24 mouse cellular contexts compared by ENCODE assay signal in the genomic region with DNA sequence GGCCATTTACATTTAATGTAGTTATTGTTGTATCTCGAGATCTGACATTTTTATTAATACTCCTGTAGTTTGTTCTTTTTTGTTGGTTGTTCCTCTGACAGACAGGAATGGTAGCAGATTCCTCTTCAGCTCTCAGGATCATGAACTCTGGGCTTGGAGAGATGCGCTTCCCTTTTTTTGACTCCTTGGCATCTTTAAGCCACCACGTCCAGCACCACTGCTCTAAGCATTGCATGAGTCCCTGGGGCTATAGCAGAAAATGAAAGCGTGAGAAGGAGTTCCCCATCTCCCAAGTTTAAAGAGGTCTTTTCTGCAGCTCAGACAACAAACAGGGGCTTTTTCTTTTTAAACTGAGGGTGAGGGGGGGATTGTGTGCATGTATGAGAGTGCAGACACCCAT. TPM values are rescaled to one million over a fixed set of nuclear protein-coding genes. Genes with fewer than 3 reads are reported as not detected.
DNase-seq lines count a peak whose midpoint lies in the region; ATAC-seq and TF ChIP-seq lines count a peak whose summit lies in the region.
"Had no signal": no experiment of that assay in that cellular context is flagged by ENCODE, and none has a peak within 500 bp of the region (broad histone marks: within the 10 kb centered on the region; RNA-seq: fewer than 3 reads in every experiment).

No protein-coding gene starts in this region.

- H3K4me2 ChIP-seq in liver, postnatal 0 days (ENCODE audit: low read depth, low read length), result 0 out of 2 replicates have a peak overlapping the region, but pooled peaks have one; percentile 22
- no peak overlapping the region for H3K4me2 ChIP-seq in liver, embryonic 12.5 days
- H3K4me2 ChIP-seq: embryonic facial prominence, embryonic 12.5 days; forebrain, embryonic 13.5 days had no signal

- 67% methylated on average over 4 of the region's 4 CpGs for WGBS in liver, postnatal 0 days (ENCODE audit: insufficient replicate concordance)
- 71% methylated on average over 4 of the region's 4 CpGs for WGBS in liver, embryonic 12.5 days (ENCODE audit: insufficient replicate concordance)
- WGBS in macrophage (ENCODE audit: missing documents), result 31% methylated on average over 4 of the region's 4 CpGs
- 85% methylated on average over 4 of the region's 4 CpGs for WGBS in heart, embryonic 10.5 days

- intact Hi-C loops in left cerebral cortex, postnatal 4 days (cut with DNase I), result no loop called here

- H3K27ac ChIP-seq in liver, postnatal 0 days (ENCODE audit: low read depth), result peak overlapping the region; percentile 29; the same call in 1 of the 2 replicates
- no peak overlapping the region for H3K27ac ChIP-seq in liver, embryonic 12.5 days
- peak overlapping the region; percentile 63 for H3K27ac ChIP-seq in macrophage
- no peak overlapping the region for H3K27ac ChIP-seq in heart, embryonic 10.5 days
- H3K27ac ChIP-seq: embryonic facial prominence, embryonic 10.5 days; embryonic facial prominence, embryonic 12.5 days; forebrain, embryonic 13.5 days had no signal

- no peak for ATAC-seq in liver, postnatal 0 days
- no peak for ATAC-seq in liver, embryonic 12.5 days
- peak; percentile 24 for ATAC-seq in common myeloid progenitor, adult 5-6 weeks (replicated peaks; ENCODE audit: low read depth, poor library complexity, severe bottlenecking)
- ATAC-seq in megakaryocyte progenitor cell, adult 5-6 weeks (replicated peaks; ENCODE audit: poor library complexity), result 0 out of 2 replicates have a peak, but pooled peaks have one; percentile 55
- ATAC-seq: CD4-positive, CD25-positive, alpha-beta regulatory T cell, adult 4 months; forebrain, embryonic 13.5 days; forebrain, embryonic 16.5 days had no signal

- no peaks in the 10 kb centered on the region for H3K36me3 ChIP-seq in liver, postnatal 0 days (replicated peaks; ENCODE audit: insufficient read depth, low read length)
- no peaks in the 10 kb centered on the region for H3K36me3 ChIP-seq in liver, embryonic 12.5 days
- peaks cover 5% of the 10 kb centered on the region; the same call in 1 of the 2 replicates for H3K36me3 ChIP-seq in macrophage (ENCODE audit: inconsistent target)
- no peaks in the 10 kb centered on the region for H3K36me3 ChIP-seq in heart, embryonic 10.5 days
- H3K36me3 ChIP-seq: embryonic facial prominence, embryonic 10.5 days; embryonic facial prominence, embryonic 12.5 days had no signal

- H3K4me1 ChIP-seq in liver, postnatal 0 days (ENCODE audit: insufficient read depth), result 0 out of 2 replicates have a peak, but pooled peaks cover 4% of the 10 kb centered on the region
- H3K4me1 ChIP-seq in liver, embryonic 12.5 days, result no peaks in the 10 kb centered on the region
- no peaks in the 10 kb centered on the region for H3K4me1 ChIP-seq in heart, embryonic 10.5 days
- H3K4me1 ChIP-seq: embryonic facial prominence, embryonic 12.5 days; forebrain, embryonic 13.5 days had no signal

- no peaks in the 10 kb centered on the region for H3K27me3 ChIP-seq in liver, postnatal 0 days (ENCODE audit: insufficient read depth, low read length)
- no peaks in the 10 kb centered on the region for H3K27me3 ChIP-seq in liver, embryonic 12.5 days (replicated peaks)
- no peaks in the 10 kb centered on the region for H3K27me3 ChIP-seq in heart, embryonic 10.5 days (ENCODE audit: insufficient read depth, poor library complexity, severe bottlenecking)
- H3K27me3 ChIP-seq: embryonic facial prominence, embryonic 12.5 days; forebrain, embryonic 13.5 days had no signal

- no peak for TF ChIP-seq CTCF in liver, postnatal 0 days (IDR thresholded peaks at IDR 0.05; ENCODE audit: low read depth)

- no peak for DNase-seq in liver, postnatal 0 days
- no peak for DNase-seq in spleen, postnatal 14 days (ENCODE audit: low spot score in 2 of 2)
- DNase-seq in left cerebral cortex, postnatal 4 days, result no peak
- no peak for DNase-seq in heart, embryonic 10.5 days (ENCODE audit: low spot score)
- DNase-seq: adrenal gland, adult 8-10 months; adrenal gland, postnatal 14 days; adrenal gland, postnatal 36 days; cerebellum, adult 11 months; cerebellum, adult 18-20 months; cerebellum, adult 8-10 months; cerebellum, adult 9-11 months; cerebellum, postnatal 14 days; cerebellum, postnatal 36 days had no signal

- H3K9me3 ChIP-seq in liver, postnatal 0 days (ENCODE audit: low read length), result no peaks in the 10 kb centered on the region
- H3K9me3 ChIP-seq in liver, embryonic 12.5 days (replicated peaks), result no peaks in the 10 kb centered on the region
- H3K9me3 ChIP-seq in heart, embryonic 10.5 days, result no peaks in the 10 kb centered on the region

- no peak overlapping the region for H3K9ac ChIP-seq in liver, postnatal 0 days (replicated peaks)
- no peak overlapping the region for H3K9ac ChIP-seq in liver, embryonic 12.5 days
- H3K9ac ChIP-seq: embryonic facial prominence, embryonic 12.5 days; forebrain, embryonic 13.5 days had no signal

- no peak for TF ChIP-seq EP300 in liver, postnatal 0 days (IDR thresholded peaks at IDR 0.05; ENCODE audit: low read depth)

- H3K79me2 ChIP-seq in macrophage (ENCODE audit: inconsistent target), result peaks cover 65% of the 10 kb centered on the region

- no peak overlapping the region for H3K4me3 ChIP-seq in liver, postnatal 0 days (ENCODE audit: low read depth, low read length)
- H3K4me3 ChIP-seq in liver, embryonic 12.5 days, result no peak overlapping the region
- no peak overlapping the region for H3K4me3 ChIP-seq in macrophage (ENCODE audit: inconsistent target)
- no peak overlapping the region for H3K4me3 ChIP-seq in heart, embryonic 10.5 days
- H3K4me3 ChIP-seq: embryonic facial prominence, embryonic 10.5 days; embryonic facial prominence, embryonic 12.5 days; forebrain, embryonic 13.5 days had no signal

RNA-seq across cellular contexts. Expression of a gene that starts 16.5 kb away (rescaled TPM):
- 2.4 and 2.5 TPM in 2 replicates for polyA plus RNA-seq in liver, postnatal 0 days (2015; fragmentation: Nextera tagmentation; extraction: Ambion mirVana)
- polyA plus RNA-seq in liver, embryonic 12.5 days (2016; fragmentation: Nextera tagmentation; extraction: Ambion mirVana), result 1.4 and 1.8 TPM in 2 replicates
- 0.53 and 2.6 TPM in 2 replicates for total RNA-seq in common myeloid progenitor, adult 5-6 weeks (2017)
- 100 to 1,000 TPM in 15 of 26 experiments, 10 to 100 TPM in 11; 40.3 to 163 (median 108) TPM for total RNA-seq in macrophage (2018; cell fraction: chromatin; rRNA removed)
- 10 to 100 TPM in 19 of 26 experiments, 1 to 10 TPM in 7; 6.1 to 19.6 (median 11.9) TPM for total RNA-seq in macrophage (2018; cell fraction: cytosol; rRNA removed)
- total RNA-seq in macrophage (2018; cell fraction: nucleus; rRNA removed), result 100 to 1,000 TPM in 1 of 26 experiments, 10 to 100 TPM in 25; 23.2 to 107 (median 61.3) TPM
- 6.7 to 17.9 TPM (median 11.0 TPM) in 3 replicates for polyA plus RNA-seq in macrophage (2018)
- total RNA-seq in megakaryocyte progenitor cell, adult 5-6 weeks (2015), result 5.5 and 6.4 TPM in 2 replicates
- total RNA-seq in megakaryocyte progenitor cell, adult 5-6 weeks (2017), result 6.8 and 9.8 TPM in 2 replicates
- total RNA-seq in left cerebral cortex, postnatal 4 days (2021), result 1 to 10 TPM; 1.9 to 2.6 TPM
- 1.9 and 2.2 TPM in 2 replicates for polyA plus RNA-seq in heart, embryonic 10.5 days (2016; fragmentation: Nextera tagmentation; extraction: Ambion mirVana)
- polyA plus RNA-seq: CD4-positive, CD25-positive, alpha-beta regulatory T cell, adult 4 months had no signal

RNA-seq across cellular contexts. Expression of a gene that starts 36.6 kb away (rescaled TPM):
- polyA plus RNA-seq in liver, postnatal 0 days (2015; fragmentation: Nextera tagmentation; extraction: Ambion mirVana), result 0.12 TPM in 1 of 2 replicates, not detected in the other
- polyA plus RNA-seq in liver, embryonic 12.5 days (2016; fragmentation: Nextera tagmentation; extraction: Ambion mirVana), result not detected in 2 replicates
- 0.53 TPM in 1 of 2 replicates, not detected in the other for total RNA-seq in common myeloid progenitor, adult 5-6 weeks (2017)
- total RNA-seq in macrophage (2018; cell fraction: chromatin; rRNA removed), result 10 to 100 TPM in 17 of 26 experiments, 1 to 10 TPM in 9; 3.0 to 18.9 (median 12.3) TPM
- 1 to 10 TPM in 1 of 26 experiments, under 1 TPM in 24, not detected in 1; 0.04 to 1.1 (median 0.19) TPM for total RNA-seq in macrophage (2018; cell fraction: cytosol; rRNA removed)
- total RNA-seq in macrophage (2018; cell fraction: nucleus; rRNA removed), result 10 to 100 TPM in 6 of 26 experiments, 1 to 10 TPM in 20; 1.9 to 15.3 (median 6.0) TPM
- polyA plus RNA-seq in macrophage (2018), result 0.13 TPM in 1 of 3 replicates, not detected in the others
- total RNA-seq in megakaryocyte progenitor cell, adult 5-6 weeks (2015), result 0.17 and 0.34 TPM in 2 replicates
- not detected in 2 replicates for total RNA-seq in megakaryocyte progenitor cell, adult 5-6 weeks (2017)
- total RNA-seq in left cerebral cortex, postnatal 4 days (2021), result under 1 TPM in 1 of 2 experiments, not detected in 1; 0.16 TPM
- 0.06 and 0.16 TPM in 2 replicates for polyA plus RNA-seq in heart, embryonic 10.5 days (2016; fragmentation: Nextera tagmentation; extraction: Ambion mirVana)
- total RNA-seq: adrenal gland, postnatal 36 days; MEL had no signal
- polyA plus RNA-seq: CD4-positive, CD25-positive, alpha-beta regulatory T cell, adult 4 months; forebrain, embryonic 11.5 days; forebrain, embryonic 13.5 days; forebrain, embryonic 16.5 days had no signal

Comparison
In these comparisons a context has a peak if more than half of its experiments do, and no peak if none do; other contexts are left out.
1. H3K27ac ChIP-seq: peak in liver, postnatal 0 days (single experiment) and macrophage (single experiment); none in liver, embryonic 12.5 days (single experiment) and heart, embryonic 10.5 days (single experiment).
2. ATAC-seq: peak in common myeloid progenitor, adult 5-6 weeks (single experiment) and megakaryocyte progenitor cell, adult 5-6 weeks (single experiment); none in liver, postnatal 0 days (single experiment) and liver, embryonic 12.5 days (single experiment).